Mouse (Mus musculus): Measurements from ENCODE around the gene Sh3d21. TPM values are rescaled to one million over a fixed set of nuclear protein-coding genes. Genes with fewer than 3 reads are reported as not detected.

Sh3d21 gene
- polyA plus RNA-seq (2021; fragmentation: Nextera tagmentation) = 0.35 and 0.39 TPM in 2 replicates
- long read RNA-seq, experiment 1, partial matches to known transcripts = 1 of 2 reads
- long read RNA-seq, experiment 1, other reads (novel, unspliced or antisense) = 1 of 2 reads
- long read RNA-seq, experiment 2 = 0 reads

DNA sequence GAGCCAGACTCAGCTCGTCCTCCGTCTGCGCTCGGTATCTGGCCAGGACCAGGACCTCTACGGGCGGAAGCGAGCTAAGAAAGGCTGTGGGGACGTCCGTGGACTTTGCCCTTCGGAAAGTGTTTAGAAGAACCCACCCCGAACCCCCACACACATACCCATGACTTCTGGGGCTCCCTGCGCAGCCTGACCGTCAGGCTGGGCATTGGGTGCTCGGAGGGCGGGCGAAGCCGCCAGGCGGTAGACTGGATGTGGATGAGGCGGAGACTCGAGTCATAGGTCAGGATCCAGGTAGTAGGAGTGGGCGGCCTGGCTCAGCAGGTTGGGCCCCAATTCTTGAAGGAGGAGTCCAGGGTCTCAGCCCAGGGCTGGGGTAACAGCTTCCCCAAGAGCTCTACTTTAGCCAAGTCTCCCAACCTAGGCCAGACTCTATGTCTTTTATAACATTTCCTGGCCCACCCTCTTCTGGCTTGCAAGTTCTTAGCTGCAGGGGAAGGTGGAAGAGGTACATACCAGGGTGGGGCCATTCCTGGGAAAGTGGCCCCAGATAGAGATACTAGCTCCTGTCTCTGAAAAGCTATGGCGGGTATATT is at the start of gene Sh3d21:
Sh3d21 (minus strand) TSS at position 425 of the 593 bp plus-strand sequence.

GRCm38 (mm10) chr4:126202303-126203181 is 39.3 kb upstream of the Sh3d21 start, which contains the start of gene Thrap3:
Thrap3 (minus strand) TSS chr4:126202760.

DNA sequence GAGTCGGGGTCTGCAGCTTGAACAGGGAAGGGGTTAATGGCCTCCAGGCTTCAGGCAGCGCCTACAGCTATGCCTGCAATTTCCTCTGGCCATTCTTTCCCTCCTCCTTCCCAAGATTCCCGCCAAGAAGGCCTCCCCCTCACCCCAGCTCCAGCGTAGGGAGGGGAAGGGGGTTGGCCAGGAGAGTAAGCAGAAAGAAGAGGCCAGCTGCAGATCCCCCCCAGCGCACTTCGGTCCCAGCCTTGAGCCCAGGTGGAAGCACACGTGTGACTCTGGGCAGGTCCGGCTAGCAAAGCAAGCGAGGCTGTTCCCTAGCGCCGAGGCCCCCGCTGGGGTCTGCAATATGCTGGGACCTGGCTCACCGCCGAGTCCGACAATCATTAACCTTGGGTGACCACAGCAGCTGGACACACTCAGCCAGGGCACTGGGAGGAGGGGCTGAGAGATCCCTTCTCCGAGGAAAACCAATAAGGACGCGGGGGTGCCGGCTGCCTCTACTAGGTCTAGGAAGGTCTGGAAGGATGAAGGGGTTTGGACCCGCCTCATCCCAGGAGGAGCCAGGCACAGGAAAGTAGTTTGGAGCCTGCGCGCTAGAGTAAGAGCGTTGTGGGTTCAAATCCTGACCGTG is 15.6 kb downstream of the Sh3d21 start, which contains the start of gene Eva1b:
Eva1b (plus strand) TSS at position 212 of the 628 bp plus-strand sequence.

GRCm38 (mm10) chr4:126103590-126104068 is 59.7 kb downstream of the Sh3d21 start, which contains the start of gene Stk40:
Stk40 (plus strand) TSS chr4:126103957.

Other genes starting within 250 kb of the Sh3d21 start
- gene Csf3r, start 138.9 kb downstream of the Sh3d21 start, polyA plus RNA-seq (2021; fragmentation: Nextera tagmentation) = 1.5 and 2.0 TPM in 2 replicates
- 101 and 105 TPM in 2 replicates for gene Mrps15, start 116.6 kb downstream of the Sh3d21 start, polyA plus RNA-seq (2021; fragmentation: Nextera tagmentation)
- 65.4 and 83.2 TPM in 2 replicates for gene Oscp1, start 104.9 kb downstream of the Sh3d21 start, polyA plus RNA-seq (2021; fragmentation: Nextera tagmentation)
- gene Lsm10, start 66.9 kb downstream of the Sh3d21 start, polyA plus RNA-seq (2021; fragmentation: Nextera tagmentation) = 26.2 and 39.1 TPM in 2 replicates
- 3.8 and 13.2 TPM in 2 replicates for gene Stk40, start 59.5 kb downstream of the Sh3d21 start, polyA plus RNA-seq (2021; fragmentation: Nextera tagmentation)
- 6.0 and 6.6 TPM in 2 replicates for gene Eva1b, start 15.7 kb downstream of the Sh3d21 start, polyA plus RNA-seq (2021; fragmentation: Nextera tagmentation)
- 41.6 and 45.4 TPM in 2 replicates for gene Thrap3, start 39.3 kb upstream of the Sh3d21 start, polyA plus RNA-seq (2021; fragmentation: Nextera tagmentation)
- 24.3 and 105 TPM in 2 replicates for gene Map7d1, start 92.9 kb upstream of the Sh3d21 start, polyA plus RNA-seq (2021; fragmentation: Nextera tagmentation)
- 73.5 and 74.6 TPM in 2 replicates for gene Trappc3, start 98.8 kb upstream of the Sh3d21 start, polyA plus RNA-seq (2021; fragmentation: Nextera tagmentation)
- gene Col8a2, start 123.3 kb upstream of the Sh3d21 start, polyA plus RNA-seq (2021; fragmentation: Nextera tagmentation) = 0.32 and 0.48 TPM in 2 replicates
- 27.0 TPM in 2 replicates for gene Adprhl2, start 158.2 kb upstream of the Sh3d21 start, polyA plus RNA-seq (2021; fragmentation: Nextera tagmentation)
- gene Tekt2, start 162.2 kb upstream of the Sh3d21 start, polyA plus RNA-seq (2021; fragmentation: Nextera tagmentation) = 0.11 and 0.72 TPM in 2 replicates